Mouse (Mus musculus): ENCODE data around the gene Ptpn1. TPM values are rescaled to one million over a fixed set of nuclear protein-coding genes. Genes with fewer than 3 reads are reported as not detected.

Gene Ptpn1
- total RNA-seq, 4 experiments from 2014 or later, result 10.6 to 16.5 (median 14.9) TPM

DNA sequence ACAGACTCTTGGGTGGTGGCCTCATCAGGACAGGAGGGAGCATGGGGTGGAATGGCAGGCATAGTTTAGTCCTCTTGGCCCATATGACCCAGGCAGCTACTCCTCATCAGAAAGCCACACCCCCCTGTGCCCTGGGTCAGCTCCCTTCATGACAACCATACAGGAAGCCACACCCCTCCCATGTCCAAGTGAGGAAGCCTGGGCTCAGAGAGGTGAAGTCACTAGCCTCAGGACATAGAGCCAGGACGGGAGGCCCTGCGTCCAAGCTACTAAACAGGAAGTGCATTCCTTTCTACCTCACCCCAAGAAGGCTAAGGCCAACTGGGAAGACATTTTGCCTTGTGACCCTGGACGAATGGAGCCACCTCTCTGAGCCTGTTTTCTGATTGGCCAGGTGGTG lies 73.8 kb downstream of the Ptpn1 start:
- DNase-seq (ENCODE audit: low spot score in 2 of 2), result no peak

DNA sequence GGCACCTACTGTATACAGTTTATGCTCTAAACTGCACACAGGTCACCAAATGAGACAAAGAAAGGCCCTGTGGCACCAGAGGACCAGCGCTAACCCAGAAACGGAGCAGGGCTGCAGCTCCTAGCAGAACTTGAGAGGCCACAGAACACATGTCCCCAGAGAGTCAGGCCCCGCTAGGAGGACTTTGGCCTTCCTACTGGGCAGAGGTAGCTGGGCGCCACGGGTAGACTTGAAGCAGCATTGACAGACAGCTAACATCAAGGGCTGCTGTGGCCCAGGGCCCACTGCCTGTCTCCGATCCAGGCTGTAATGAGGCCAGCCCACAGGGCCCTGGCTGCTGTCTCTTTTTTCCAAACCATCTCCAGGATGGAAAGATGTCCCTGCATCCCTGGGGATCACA lies 74.6 kb downstream of the Ptpn1 start:
- DNase-seq (ENCODE audit: low spot score in 2 of 2), result no peak

DNA sequence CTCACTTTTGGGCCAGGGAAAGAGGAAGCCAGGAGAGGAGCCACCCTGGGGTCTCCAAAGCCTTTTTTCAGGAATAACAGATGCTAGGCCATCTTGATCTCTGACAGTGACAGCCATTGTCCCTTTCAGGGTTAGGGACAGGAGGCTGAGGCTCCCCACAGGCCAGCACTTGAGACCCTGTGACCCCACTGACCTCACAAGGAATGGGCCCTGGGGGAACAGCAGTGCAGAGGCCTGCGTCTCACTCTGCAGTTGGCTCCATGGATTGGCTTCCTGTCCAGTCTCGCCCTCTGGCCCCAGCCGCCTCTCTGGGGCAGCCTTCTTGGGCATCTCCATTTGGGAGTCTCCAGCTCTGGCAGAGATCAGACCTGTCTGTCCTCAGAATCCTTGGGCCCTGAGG lies 76.3 kb downstream of the Ptpn1 start:
- no peak for DNase-seq (ENCODE audit: low spot score in 2 of 2)

DNA sequence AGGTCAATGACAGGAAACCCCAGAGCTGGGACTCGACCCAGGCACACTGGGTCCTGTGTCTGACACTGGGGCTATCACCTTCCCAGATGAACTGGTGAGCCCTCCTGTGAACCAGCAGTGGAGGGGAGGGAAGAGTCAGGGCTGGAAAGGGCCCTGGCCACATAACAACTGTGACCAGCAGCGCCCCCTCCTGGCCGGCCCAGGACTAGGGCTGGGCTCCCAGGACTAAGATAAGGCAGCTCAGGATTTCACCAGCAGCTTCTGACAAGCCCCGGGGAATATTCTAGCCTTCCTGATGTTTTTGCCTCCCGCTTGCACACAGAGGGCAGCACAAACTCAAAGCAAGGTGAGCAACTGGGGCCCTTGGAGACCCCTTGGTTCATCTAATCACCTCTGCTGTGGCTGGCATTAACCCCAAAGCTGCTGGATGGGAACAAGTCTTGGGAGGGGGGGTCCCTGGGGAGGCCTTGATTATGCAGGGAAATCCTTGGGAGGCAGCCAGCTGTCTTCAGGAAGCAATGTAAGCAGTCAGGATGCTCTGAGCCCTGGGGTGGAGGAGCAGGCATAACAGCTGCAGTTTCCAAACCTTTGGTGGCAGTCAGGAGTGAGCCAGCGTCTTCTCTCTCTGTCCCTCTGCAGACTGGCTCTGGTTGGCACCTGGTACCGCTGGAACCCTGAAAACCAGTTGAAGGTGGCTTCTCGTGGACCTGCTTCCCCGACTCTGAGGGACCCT lies 78.2 kb downstream of the Ptpn1 start, which contains the start of gene Ripor3:
Ripor3 (minus strand) TSS at position 683 of the 733 bp plus-strand sequence.
- DNase-seq (ENCODE audit: low spot score in 2 of 2), result peak; percentile 73 to 75

DNA sequence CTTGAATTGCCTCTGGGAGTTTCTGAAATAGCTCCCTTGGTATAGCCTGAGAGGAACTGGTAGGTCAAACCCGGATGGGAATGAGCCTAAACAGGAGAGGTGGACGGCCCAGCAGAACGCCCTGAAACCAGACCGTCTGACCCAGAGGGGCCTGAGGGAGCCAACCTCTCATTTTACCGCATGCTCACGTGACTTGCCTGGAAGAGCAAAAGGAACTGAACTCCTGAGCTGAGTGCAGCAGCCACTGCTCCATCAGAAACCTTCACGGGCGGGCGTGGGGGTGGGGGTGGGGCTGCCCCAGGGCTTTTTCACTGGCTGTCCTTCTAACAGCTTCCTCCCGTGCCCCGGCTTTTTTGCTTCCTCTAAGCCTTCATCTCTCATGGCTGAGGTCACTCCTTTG lies 79.0 kb downstream of the Ptpn1 start:
- DNase-seq (ENCODE audit: low spot score in 2 of 2), result no peak

DNA sequence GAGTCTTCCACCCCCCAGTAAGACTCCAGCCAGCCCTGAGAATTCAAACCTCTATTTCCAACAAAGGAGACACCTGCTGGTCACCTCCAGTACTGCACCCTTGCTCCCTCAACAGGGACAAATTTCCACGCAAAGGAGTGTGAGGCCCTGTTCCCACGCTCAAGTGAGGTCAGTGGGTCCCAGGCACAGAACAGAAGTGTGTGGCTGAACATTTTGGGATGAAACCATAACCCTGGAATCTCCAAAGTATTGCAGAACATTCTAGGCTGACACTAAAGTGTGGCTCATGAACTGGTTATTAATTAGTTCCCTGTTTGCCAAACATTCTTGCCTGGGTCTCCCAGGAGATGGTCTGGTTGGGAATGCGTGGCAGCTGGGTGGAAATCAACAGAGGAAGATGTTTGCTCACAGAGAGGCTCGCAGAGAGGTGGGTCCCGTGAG lies 85.1 kb downstream of the Ptpn1 start:
- DNase-seq (ENCODE audit: low spot score in 2 of 2), result peak; percentile 63 to 67

DNA sequence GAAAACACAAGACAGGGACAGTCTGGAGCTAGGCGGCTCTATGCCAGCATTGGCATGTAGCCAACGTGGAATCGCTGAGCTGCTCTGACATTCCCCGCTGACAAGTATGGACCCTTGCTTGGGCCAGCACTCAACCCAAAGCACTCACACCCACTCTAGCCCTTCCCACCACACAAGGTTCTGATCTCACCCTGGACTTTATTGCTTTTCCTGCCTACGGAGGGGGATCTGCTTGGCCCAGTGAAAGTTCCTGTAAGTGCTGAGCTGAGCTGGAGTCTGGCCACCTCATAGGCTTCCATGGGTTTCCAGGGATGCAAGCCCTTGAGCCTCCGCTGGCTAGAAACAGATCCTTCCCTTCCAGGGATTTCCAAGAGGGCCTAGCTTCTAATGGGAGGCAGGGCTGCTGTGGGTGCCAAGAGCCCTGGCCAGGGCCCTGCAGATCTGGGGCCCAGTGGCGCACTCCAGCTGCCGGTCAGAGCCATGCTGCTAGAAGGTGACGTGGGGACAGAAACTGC lies 87.4 kb downstream of the Ptpn1 start:
- peak in 1 of 2 experiments; percentile 46 for DNase-seq (ENCODE audit: low spot score in 2 of 2)

DNA sequence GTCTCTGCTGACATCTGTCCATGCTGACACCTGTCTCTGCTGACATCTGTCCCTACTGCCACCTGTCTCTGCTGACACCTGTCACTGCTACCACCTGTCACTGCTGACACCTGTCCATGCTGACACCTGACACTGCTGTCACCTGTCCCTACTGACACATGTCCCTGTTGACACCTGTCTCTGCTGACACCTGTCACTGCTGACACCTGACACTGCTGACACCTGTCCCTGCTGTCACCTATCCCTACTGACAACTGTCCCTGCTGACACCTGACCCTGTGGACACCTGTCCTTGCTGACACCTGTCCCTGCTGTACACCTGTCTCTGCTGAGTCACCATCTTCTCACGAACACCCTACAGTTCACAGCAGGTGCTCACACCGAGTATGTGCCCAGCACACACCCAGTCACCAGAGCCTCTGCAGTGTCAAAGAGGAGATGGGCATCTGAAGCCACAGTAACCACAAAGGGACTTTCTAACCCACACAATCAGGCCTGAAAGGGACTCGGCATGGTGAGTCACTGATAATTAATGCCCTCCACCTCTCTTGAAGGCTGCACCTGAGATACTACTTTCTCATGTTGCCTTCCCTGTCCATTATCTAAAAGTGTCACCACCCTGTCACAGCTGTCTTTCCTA lies 92.0 kb downstream of the Ptpn1 start:
- no peak for DNase-seq (ENCODE audit: low spot score in 2 of 2)

DNA sequence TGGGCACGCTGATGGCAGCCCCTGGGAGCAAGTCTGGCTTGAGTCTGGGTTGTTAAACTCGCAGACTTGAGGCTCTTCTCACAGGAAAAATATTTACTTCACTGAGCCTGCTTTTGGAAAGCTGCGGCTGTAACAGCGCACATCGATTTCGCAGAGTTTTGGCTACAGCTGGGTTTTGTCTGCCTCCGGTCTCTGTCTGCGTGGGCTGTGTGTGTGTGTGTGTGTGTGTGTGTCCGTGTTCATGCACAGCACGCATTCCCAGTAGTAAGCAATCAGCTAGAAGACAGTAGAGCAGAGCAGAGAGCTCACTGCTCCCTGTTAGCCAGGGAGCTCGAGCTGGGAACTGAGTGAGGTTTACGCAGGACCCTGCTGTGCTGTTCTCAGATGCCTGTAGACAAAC lies 93.3 kb downstream of the Ptpn1 start:
- peak in 1 of 2 experiments; percentile 39 for DNase-seq (ENCODE audit: low spot score in 2 of 2)

DNA sequence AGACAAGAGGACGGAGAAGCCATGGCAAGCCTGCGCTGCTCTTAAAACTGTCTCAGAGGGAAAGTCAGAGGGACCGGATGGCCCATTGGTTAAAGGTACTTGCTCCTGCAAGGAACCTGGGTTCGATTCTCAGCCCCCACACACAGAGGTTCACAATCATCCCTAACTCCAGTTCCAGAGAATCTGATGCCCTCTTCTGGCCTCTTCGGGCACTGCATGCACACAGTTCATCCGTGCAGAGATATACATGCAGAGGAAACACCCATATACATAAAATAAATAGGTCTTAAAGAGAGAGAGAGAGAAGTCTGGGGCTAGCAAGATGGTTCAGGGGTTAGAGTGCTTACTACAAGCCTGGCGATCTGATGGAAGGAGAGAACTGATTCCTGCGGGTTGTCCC lies 94.0 kb downstream of the Ptpn1 start:
- DNase-seq (ENCODE audit: low spot score in 2 of 2), result no peak

DNA sequence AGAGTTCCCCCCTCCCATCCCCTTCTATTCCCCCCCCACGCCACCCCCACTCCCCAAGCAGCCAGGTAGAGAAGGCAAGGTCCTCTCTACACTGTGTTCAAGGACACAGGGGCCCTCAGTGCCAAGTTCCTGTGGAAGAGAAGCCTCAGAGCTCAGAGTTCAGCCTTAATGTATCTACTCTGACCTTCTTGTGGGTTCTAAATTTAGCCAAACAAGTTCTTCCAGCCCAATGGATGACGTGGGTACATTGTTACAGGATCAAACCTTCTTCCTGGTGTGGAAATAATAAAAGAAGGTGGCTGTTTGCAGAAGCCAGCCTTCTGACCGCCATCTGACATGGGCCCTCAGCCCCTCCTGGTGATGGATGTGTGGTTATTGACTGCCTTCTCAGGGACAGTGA lies 94.6 kb downstream of the Ptpn1 start:
- no peak for DNase-seq (ENCODE audit: low spot score in 2 of 2)

DNA sequence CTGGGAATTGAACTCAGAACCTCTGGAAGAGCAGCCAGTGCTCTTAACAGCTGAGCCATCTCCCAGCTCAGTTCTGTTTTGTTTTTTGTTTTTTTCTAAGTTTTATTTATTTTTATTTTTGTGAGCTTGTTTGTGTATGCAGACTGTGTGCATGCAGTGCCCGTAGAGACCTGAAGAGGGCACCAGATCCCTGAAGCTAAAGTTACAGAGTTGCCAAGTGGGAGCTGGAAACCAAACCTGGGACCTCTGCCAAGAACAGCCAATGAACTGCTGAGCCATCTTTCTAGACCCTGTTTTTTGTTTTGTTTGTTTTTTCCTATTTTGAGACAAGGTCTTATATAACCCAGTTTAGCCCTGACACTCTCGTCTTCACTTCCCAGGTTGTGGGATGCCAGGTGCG lies 96.5 kb downstream of the Ptpn1 start:
- no peak for DNase-seq (ENCODE audit: low spot score in 2 of 2)

Other genes with a start within 250 kb of the Ptpn1 start
- 100 to 1,000 TPM in 2 of 4 experiments, 10 to 100 TPM in 2; 75.3 to 167 (median 96.4) TPM for gene Cebpb, start 243.1 kb upstream of the Ptpn1 start, total RNA-seq (2022)
- 10 to 100 TPM; 11.8 to 13.1 (median 12.5) TPM for gene Tmem189, start 242.2 kb upstream of the Ptpn1 start, total RNA-seq (2022)
- under 1 TPM in 2 of 4 experiments, not detected in 2; 0.39 to 0.41 TPM for gene Ripor3, start 78.6 kb downstream of the Ptpn1 start, total RNA-seq (2022)
- 1 to 10 TPM in 3 of 4 experiments, under 1 TPM in 1; 0.73 to 1.8 (median 1.2) TPM for gene Pard6b, start 148.9 kb downstream of the Ptpn1 start, total RNA-seq (2022)